Mouse (Mus musculus): Measurements from ENCODE around the gene Myoz1. TPM values are rescaled to one million over a fixed set of nuclear protein-coding genes. Genes with fewer than 3 reads are reported as not detected.

The Myoz1 gene
- total and polyA plus RNA-seq, 2 experiments from 2014 or later, result 11.5 to 17.7 TPM

- 12% methylated on average over 2 of the region's 2 CpGs for WGBS
- DNase-seq (ENCODE audit: low spot score) (peak; percentile 53), ATAC-seq (ENCODE audit: insufficient read depth, low read depth) (no peak)
- Histone ChIP-seq H3K9ac (replicated peaks; ENCODE audit: low read depth, low read length) (no peak overlapping the region), H3K9me3 (replicated peaks; ENCODE audit: control insufficient read depth, low read length) (no peaks in the 10 kb centered on the region), H3K36me3 (replicated peaks; ENCODE audit: control insufficient read depth, insufficient read depth, low read length) (no peaks in the 10 kb centered on the region), H3K4me2 (ENCODE audit: low read depth, low read length) (0 out of 2 replicates have a peak overlapping the region, but pooled peaks have one; percentile 14), H3K27me3 (ENCODE audit: control insufficient read depth, insufficient read depth, low read length) (no peaks in the 10 kb centered on the region), H3K27ac (ENCODE audit: low read depth) (0 out of 2 replicates have a peak overlapping the region, but pooled peaks have one; percentile 16), H3K4me3 (ENCODE audit: low read depth, low read length) (no peak overlapping the region), H3K4me1 (ENCODE audit: control insufficient read depth, insufficient read depth) (0 out of 2 replicates have a peak, but pooled peaks cover 14% of the 10 kb centered on the region)
- TF ChIP-seq CTCF (IDR thresholded peaks at IDR 0.05; ENCODE audit: low read depth), result no peak
- TF ChIP-seq EP300 (IDR thresholded peaks at IDR 0.05; ENCODE audit: low read depth), result no peak
These were observed 39.9 kb downstream of the Myoz1 start for GRCm38 (mm10) chr14:20616421-20616820.

- H3K36me3 ChIP-seq (replicated peaks; ENCODE audit: control insufficient read depth, insufficient read depth, low read length), result no peaks in the 10 kb centered on the region
These were observed 41.3 kb downstream of the Myoz1 start for GRCm38 (mm10) chr14:20615075-20615474.

GRCm38 (mm10) chr14:20612820-20613219 lies 43.5 kb downstream of the Myoz1 start:
- Histone ChIP-seq H3K9ac (replicated peaks; ENCODE audit: low read depth, low read length) (no peak overlapping the region), H3K27ac (ENCODE audit: low read depth) (no peak overlapping the region), H3K9me3 (replicated peaks; ENCODE audit: control insufficient read depth, low read length) (no peaks in the 10 kb centered on the region), H3K4me2 (ENCODE audit: low read depth, low read length) (no peak overlapping the region), H3K36me3 (replicated peaks; ENCODE audit: control insufficient read depth, insufficient read depth, low read length) (no peaks in the 10 kb centered on the region), H3K4me1 (ENCODE audit: control insufficient read depth, insufficient read depth) (peaks cover 27% of the 10 kb centered on the region), H3K4me3 (ENCODE audit: low read depth, low read length) (no peak overlapping the region), H3K27me3 (ENCODE audit: control insufficient read depth, insufficient read depth, low read length) (no peaks in the 10 kb centered on the region)
- ATAC-seq (ENCODE audit: insufficient read depth, low read depth), result no peak
- WGBS, result 97% methylated on average over 1 of the region's 1 CpGs
- no peak for DNase-seq (ENCODE audit: low spot score)
- TF ChIP-seq CTCF (IDR thresholded peaks at IDR 0.05; ENCODE audit: low read depth) (no peak), EP300 (IDR thresholded peaks at IDR 0.05; ENCODE audit: low read depth) (no peak)

More at GRCm38 (mm10) chr14:20615075-20615474, 41.3 kb downstream of the Myoz1 start:
- Histone ChIP-seq H3K27ac (ENCODE audit: low read depth) (no peak overlapping the region), H3K9me3 (replicated peaks; ENCODE audit: control insufficient read depth, low read length) (no peaks in the 10 kb centered on the region), H3K27me3 (ENCODE audit: control insufficient read depth, insufficient read depth, low read length) (no peaks in the 10 kb centered on the region), H3K9ac (replicated peaks; ENCODE audit: low read depth, low read length) (no peak overlapping the region), H3K4me1 (ENCODE audit: control insufficient read depth, insufficient read depth) (0 out of 2 replicates have a peak, but pooled peaks cover 14% of the 10 kb centered on the region), H3K4me3 (ENCODE audit: low read depth, low read length) (no peak overlapping the region), H3K4me2 (ENCODE audit: low read depth, low read length) (no peak overlapping the region)
- TF ChIP-seq CTCF (IDR thresholded peaks at IDR 0.05; ENCODE audit: low read depth) (no peak), EP300 (IDR thresholded peaks at IDR 0.05; ENCODE audit: low read depth) (no peak)
- DNase-seq (ENCODE audit: low spot score) (no peak), ATAC-seq (ENCODE audit: insufficient read depth, low read depth) (no peak)
- WGBS, result 90% methylated on average over 2 of the region's 2 CpGs

GRCm38 (mm10) chr14:20610146-20610545 lies 46.2 kb downstream of the Myoz1 start:
- Histone ChIP-seq H3K27me3 (ENCODE audit: control insufficient read depth, insufficient read depth, low read length) (no peaks in the 10 kb centered on the region), H3K9me3 (replicated peaks; ENCODE audit: control insufficient read depth, low read length) (no peaks in the 10 kb centered on the region), H3K4me3 (ENCODE audit: low read depth, low read length) (peak overlapping the region; percentile 5), H3K4me2 (ENCODE audit: low read depth, low read length) (peak overlapping the region; percentile 50), H3K36me3 (replicated peaks; ENCODE audit: control insufficient read depth, insufficient read depth, low read length) (no peaks in the 10 kb centered on the region), H3K9ac (replicated peaks; ENCODE audit: low read depth, low read length) (no peak overlapping the region), H3K27ac (ENCODE audit: low read depth) (peak overlapping the region; percentile 86), H3K4me1 (ENCODE audit: control insufficient read depth, insufficient read depth) (peaks cover 25% of the 10 kb centered on the region)
- ATAC-seq (ENCODE audit: insufficient read depth, low read depth) (peak; percentile 92), DNase-seq (ENCODE audit: low spot score) (peak; percentile 83)
- no peak for TF ChIP-seq CTCF (IDR thresholded peaks at IDR 0.05; ENCODE audit: low read depth)
- TF ChIP-seq EP300 (IDR thresholded peaks at IDR 0.05; ENCODE audit: low read depth), result no peak
- 32% methylated on average over 4 of the region's 4 CpGs for WGBS

GRCm38 (mm10) chr14:20609519-20609918 lies 46.8 kb downstream of the Myoz1 start:
- no peak for TF ChIP-seq EP300 (IDR thresholded peaks at IDR 0.05; ENCODE audit: low read depth)
- no peak for TF ChIP-seq CTCF (IDR thresholded peaks at IDR 0.05; ENCODE audit: low read depth)
- peak; percentile 78 for ATAC-seq (ENCODE audit: insufficient read depth, low read depth)
- 37% methylated on average over 3 of the region's 3 CpGs for WGBS
- no peaks in the 10 kb centered on the region for H3K36me3 ChIP-seq (replicated peaks; ENCODE audit: control insufficient read depth, insufficient read depth, low read length)
- H3K4me3 ChIP-seq (ENCODE audit: low read depth, low read length), result peak overlapping the region; percentile 5
- H3K9me3 ChIP-seq (replicated peaks; ENCODE audit: control insufficient read depth, low read length), result no peaks in the 10 kb centered on the region
- H3K27ac ChIP-seq (ENCODE audit: low read depth), result peak overlapping the region; percentile 86
- no peaks in the 10 kb centered on the region for H3K27me3 ChIP-seq (ENCODE audit: control insufficient read depth, insufficient read depth, low read length)
- DNase-seq (ENCODE audit: low spot score), result peak; percentile 61
- no peak overlapping the region for H3K9ac ChIP-seq (replicated peaks; ENCODE audit: low read depth, low read length)
- peak overlapping the region; percentile 50 for H3K4me2 ChIP-seq (ENCODE audit: low read depth, low read length)
- H3K4me1 ChIP-seq (ENCODE audit: control insufficient read depth, insufficient read depth), result peaks cover 25% of the 10 kb centered on the region
